Mouse (Mus musculus): ENCODE data around the gene Des. TPM values are rescaled to one million over a fixed set of nuclear protein-coding genes. Genes with fewer than 3 reads are reported as not detected.

Gene Des
- polyA plus RNA-seq, 1 experiment from 2014 or later = 1.7 TPM

- H3K9me3 ChIP-seq (ENCODE audit: control insufficient read depth, low read length) = no peaks in the 10 kb centered on the region
- H3K27ac ChIP-seq = no peak overlapping the region
- no peaks in the 10 kb centered on the region for H3K36me3 ChIP-seq (replicated peaks; ENCODE audit: control insufficient read depth, insufficient read depth)
- H3K27me3 ChIP-seq (ENCODE audit: control insufficient read depth, insufficient read depth, low read length) = peaks cover 15% of the 10 kb centered on the region; the same call in 1 of the 2 replicates
- no peak overlapping the region for H3K9ac ChIP-seq
- DNase-seq (ENCODE audit: low spot score) (no peak), ATAC-seq (ENCODE audit: low FRiP score) (no peak)
- 64% methylated on average over 2 of the region's 2 CpGs for WGBS
- H3K4me3 ChIP-seq (replicated peaks; ENCODE audit: low read length) = no peak overlapping the region
- peaks cover 29% of the 10 kb centered on the region for H3K4me1 ChIP-seq (replicated peaks; ENCODE audit: control insufficient read depth, insufficient read depth, low read length)
- H3K4me2 ChIP-seq (replicated peaks) = no peak overlapping the region
Measured at GRCm38 (mm10) chr1:75379196-75379595, 19.1 kb downstream of the Des start.

DNA sequence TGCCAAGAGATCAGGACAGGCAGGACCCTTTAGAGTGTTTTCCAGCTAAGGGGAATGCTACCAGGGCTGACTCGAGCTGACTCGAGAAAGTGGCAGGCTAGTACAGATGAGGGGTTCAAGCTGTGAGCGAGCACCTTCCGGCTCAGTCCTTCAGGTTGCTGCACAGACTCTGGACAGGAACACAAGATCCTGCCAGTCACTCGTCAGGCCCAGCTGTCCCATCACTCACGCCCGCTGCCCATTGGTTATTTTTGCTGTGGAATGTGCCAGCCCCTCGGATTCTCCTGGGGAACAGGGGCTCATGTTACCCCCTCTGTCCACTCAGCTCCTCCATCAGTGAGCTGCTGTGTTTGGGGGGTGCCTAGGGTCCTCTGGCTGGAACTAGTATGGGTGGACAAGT is 19.8 kb downstream of the Des start:
- WGBS = 64% methylated on average over 8 of the region's 8 CpGs
- H3K27me3 ChIP-seq (ENCODE audit: control insufficient read depth, insufficient read depth, low read length) = peaks cover 15% of the 10 kb centered on the region; the same call in 1 of the 2 replicates

DNA sequence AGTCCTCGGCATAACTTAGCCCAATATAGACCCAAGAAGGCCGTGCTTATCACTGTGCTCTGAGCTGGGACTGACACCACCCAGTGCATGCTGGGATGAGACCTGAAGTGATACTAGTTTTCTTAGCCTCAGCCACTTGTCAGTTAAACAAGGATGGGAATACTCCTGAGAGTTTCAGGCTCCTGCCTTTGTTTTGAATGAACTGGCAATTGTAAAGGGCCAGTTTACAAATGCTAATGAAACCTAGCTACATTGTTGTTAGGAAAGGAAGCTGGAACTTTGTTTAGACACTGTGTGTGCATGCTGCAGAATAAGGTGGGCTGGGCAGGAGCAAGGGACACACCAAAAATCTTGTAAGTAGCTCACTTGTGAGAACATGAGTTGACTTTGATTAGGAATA is 20.8 kb downstream of the Des start:
- Histone ChIP-seq H3K9ac (0 out of 2 replicates have a peak overlapping the region, but pooled peaks have one; percentile 90), H3K4me2 (replicated peaks) (peak overlapping the region; percentile 96), H3K4me1 (replicated peaks; ENCODE audit: control insufficient read depth, insufficient read depth, low read length) (peaks cover 38% of the 10 kb centered on the region), H3K27me3 (ENCODE audit: control insufficient read depth, insufficient read depth, low read length) (peaks cover 7% of the 10 kb centered on the region; the same call in 1 of the 2 replicates), H3K4me3 (replicated peaks; ENCODE audit: low read length) (no peak overlapping the region; the same call in 1 of the 2 replicates), H3K9me3 (ENCODE audit: control insufficient read depth, low read length) (no peaks in the 10 kb centered on the region), H3K27ac (no peak overlapping the region), H3K36me3 (replicated peaks; ENCODE audit: control insufficient read depth, insufficient read depth) (no peaks in the 10 kb centered on the region)
- ATAC-seq (ENCODE audit: low FRiP score) = no peak
- DNase-seq (ENCODE audit: low spot score) = no peak
- 38% methylated on average over 2 of the region's 2 CpGs for WGBS

More for the DNA sequence above, 19.8 kb downstream of the Des start:
- H3K4me1 ChIP-seq (replicated peaks; ENCODE audit: control insufficient read depth, insufficient read depth, low read length) = peaks cover 36% of the 10 kb centered on the region
- ATAC-seq (ENCODE audit: low FRiP score) (no peak), DNase-seq (ENCODE audit: low spot score) (no peak)
- no peak overlapping the region for H3K27ac ChIP-seq
- no peak overlapping the region for H3K4me3 ChIP-seq (replicated peaks; ENCODE audit: low read length)
- H3K9me3 ChIP-seq (ENCODE audit: control insufficient read depth, low read length) = no peaks in the 10 kb centered on the region
- no peaks in the 10 kb centered on the region for H3K36me3 ChIP-seq (replicated peaks; ENCODE audit: control insufficient read depth, insufficient read depth)
- no peak overlapping the region for H3K9ac ChIP-seq
- no peak overlapping the region for H3K4me2 ChIP-seq (replicated peaks)

DNA sequence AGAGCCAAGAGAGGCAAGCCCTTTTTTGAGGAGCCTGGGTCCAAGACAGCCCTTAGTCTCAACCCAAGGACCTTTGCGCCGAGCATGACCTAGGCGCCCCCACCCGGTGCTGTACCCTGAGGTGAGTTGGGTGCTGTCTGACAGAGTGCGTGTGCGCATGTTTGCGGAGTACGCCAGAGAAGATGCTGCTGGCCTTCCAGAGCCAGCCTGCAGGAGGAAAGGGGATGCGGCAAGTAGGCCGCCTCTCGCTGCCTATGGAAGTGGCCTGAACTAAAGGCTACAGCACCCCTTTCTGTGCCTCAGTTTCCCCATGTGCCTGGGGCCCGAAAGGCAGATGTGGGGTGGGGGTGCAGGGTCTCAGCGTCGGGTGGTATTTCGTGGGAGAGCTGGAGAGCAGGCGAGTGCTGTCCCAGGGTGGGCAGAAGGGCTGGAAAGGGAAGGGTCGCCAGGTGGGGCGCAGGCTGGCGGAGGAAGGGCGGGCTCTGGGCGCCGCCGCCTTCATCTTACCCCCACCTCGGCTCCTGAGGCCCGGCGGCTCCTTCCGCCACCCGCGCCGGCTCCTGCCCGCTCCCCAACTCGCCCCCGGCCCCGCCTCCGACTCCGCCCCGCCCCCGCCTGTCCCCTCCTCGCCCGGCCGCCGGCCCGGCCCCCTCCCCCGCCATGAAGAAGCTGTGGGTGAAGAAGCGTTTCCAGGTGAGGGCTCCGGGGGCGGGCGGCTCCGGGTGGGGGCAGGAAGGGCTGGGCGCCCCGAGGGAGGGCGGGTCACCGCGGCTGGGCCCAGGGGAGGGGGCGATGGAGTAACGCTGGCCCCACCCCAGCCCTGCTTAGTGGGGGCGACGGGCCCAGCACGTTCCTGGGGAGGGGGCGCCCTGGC is 21.6 kb downstream of the Des start:
- DNase-seq (ENCODE audit: low spot score) (peak; percentile 61), ATAC-seq (ENCODE audit: low FRiP score) (peak; percentile 39)
- WGBS = 1% methylated on average over 46 of the region's 60 CpGs
- H3K27ac ChIP-seq = peak overlapping the region; percentile 85
- peaks cover 8% of the 10 kb centered on the region for H3K27me3 ChIP-seq (ENCODE audit: control insufficient read depth, insufficient read depth, low read length)
- H3K9ac ChIP-seq = peak overlapping the region; percentile 90
- H3K4me1 ChIP-seq (replicated peaks; ENCODE audit: control insufficient read depth, insufficient read depth, low read length) = peaks cover 46% of the 10 kb centered on the region
- peak overlapping the region; percentile 96 for H3K4me2 ChIP-seq (replicated peaks)
- peak overlapping the region; percentile 82 for H3K4me3 ChIP-seq (replicated peaks; ENCODE audit: low read length)
- H3K36me3 ChIP-seq (replicated peaks; ENCODE audit: control insufficient read depth, insufficient read depth) = no peaks in the 10 kb centered on the region
- no peaks in the 10 kb centered on the region for H3K9me3 ChIP-seq (ENCODE audit: control insufficient read depth, low read length)

DNA sequence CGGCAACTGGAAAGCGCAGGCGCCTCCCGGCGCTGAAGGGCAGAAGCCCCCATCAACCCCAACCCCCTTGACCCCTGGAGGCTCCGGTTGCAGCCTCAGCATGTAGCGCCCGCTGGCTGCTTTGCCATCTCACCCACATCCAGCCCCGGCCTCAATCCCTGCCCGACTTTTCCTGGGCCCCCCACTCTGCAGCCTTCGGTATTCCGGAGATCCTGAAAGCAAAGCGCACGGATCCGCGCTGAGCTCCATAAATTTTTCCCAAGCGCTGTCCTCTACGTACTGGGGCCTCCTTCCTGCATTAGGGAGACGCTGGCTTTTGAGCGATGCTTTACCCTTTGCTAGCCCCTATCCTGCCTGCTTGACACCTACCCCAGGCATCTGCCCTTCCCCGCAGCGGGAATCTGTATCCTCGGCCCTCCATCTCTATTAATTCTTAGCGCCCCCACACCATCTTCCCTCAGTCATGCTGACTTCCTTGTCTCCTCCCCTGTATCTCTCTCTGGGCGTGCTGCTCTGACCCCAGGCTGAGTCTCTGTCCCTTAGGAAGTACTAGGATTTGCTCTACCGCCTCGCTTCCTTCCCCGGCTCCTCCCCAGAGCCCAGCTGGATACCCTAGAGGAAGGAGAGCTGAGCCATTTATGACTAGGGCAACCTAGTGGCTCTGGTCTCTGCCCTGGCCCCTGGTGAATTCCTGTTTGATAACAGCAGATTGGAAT is 22.4 kb downstream of the Des start:
- DNase-seq (ENCODE audit: low spot score) (peak; percentile 41), ATAC-seq (ENCODE audit: low FRiP score) (peak; percentile 7; the same call in 1 of the 2 replicates)
- Histone ChIP-seq H3K27me3 (ENCODE audit: control insufficient read depth, insufficient read depth, low read length) (peaks cover 16% of the 10 kb centered on the region), H3K4me2 (replicated peaks) (peak overlapping the region; percentile 96), H3K9me3 (ENCODE audit: control insufficient read depth, low read length) (no peaks in the 10 kb centered on the region), H3K36me3 (replicated peaks; ENCODE audit: control insufficient read depth, insufficient read depth) (no peaks in the 10 kb centered on the region), H3K9ac (peak overlapping the region; percentile 90), H3K4me3 (replicated peaks; ENCODE audit: low read length) (peak overlapping the region; percentile 82), H3K27ac (peak overlapping the region; percentile 85), H3K4me1 (replicated peaks; ENCODE audit: control insufficient read depth, insufficient read depth, low read length) (peaks cover 47% of the 10 kb centered on the region)
- WGBS = under 1% methylated on average over 28 of the region's 28 CpGs

- Histone ChIP-seq H3K9ac (peak overlapping the region; percentile 41; the same call in 1 of the 2 replicates), H3K36me3 (replicated peaks; ENCODE audit: control insufficient read depth, insufficient read depth) (no peaks in the 10 kb centered on the region), H3K9me3 (ENCODE audit: control insufficient read depth, low read length) (no peaks in the 10 kb centered on the region), H3K27ac (no peak overlapping the region), H3K27me3 (ENCODE audit: control insufficient read depth, insufficient read depth, low read length) (peaks cover 30% of the 10 kb centered on the region), H3K4me1 (replicated peaks; ENCODE audit: control insufficient read depth, insufficient read depth, low read length) (peaks cover 65% of the 10 kb centered on the region), H3K4me3 (replicated peaks; ENCODE audit: low read length) (0 out of 2 replicates have a peak overlapping the region, but pooled peaks have one; percentile 9), H3K4me2 (replicated peaks) (peak overlapping the region; percentile 46)
- DNase-seq (ENCODE audit: low spot score) = no peak
- WGBS = 87% methylated on average over 27 of the region's 27 CpGs
- ATAC-seq (ENCODE audit: low FRiP score) = no peak
Measured at GRCm38 (mm10) chr1:75384470-75385141, 24.5 kb downstream of the Des start.

DNA sequence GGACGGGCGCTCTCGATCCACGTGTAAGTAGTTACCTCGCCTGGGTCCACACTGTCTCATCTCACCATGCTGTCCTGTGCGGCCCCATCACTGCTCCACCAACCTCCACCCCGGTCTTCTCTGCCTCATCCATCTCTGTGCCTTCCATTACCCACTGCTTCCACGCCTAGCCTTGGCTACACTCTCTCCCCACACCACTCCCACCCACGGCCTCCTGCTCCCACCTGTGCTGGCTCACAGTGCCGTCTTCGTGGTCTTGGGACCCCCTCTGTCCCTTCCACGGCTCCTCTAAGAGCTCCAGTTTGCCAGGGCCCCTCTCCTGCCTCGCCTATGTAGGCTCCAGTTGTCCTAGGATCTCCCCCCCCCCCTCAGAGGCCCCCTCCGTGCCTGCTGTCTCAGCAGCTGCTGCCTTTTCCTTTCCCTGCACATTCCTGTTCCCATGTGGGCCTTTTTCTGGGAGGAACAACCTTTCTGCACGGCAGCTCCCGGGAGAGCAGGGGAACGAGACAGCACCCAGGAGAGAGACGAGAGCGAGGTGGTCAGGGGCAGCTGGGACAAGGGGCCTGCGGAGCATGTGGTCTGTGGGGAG is 25.1 kb downstream of the Des start:
- H3K9ac ChIP-seq = peak overlapping the region; percentile 41
- H3K4me3 ChIP-seq (replicated peaks; ENCODE audit: low read length) = peak overlapping the region; percentile 9; the same call in 1 of the 2 replicates
- peak overlapping the region; percentile 46 for H3K4me2 ChIP-seq (replicated peaks)
- ATAC-seq (ENCODE audit: low FRiP score) (no peak), DNase-seq (ENCODE audit: low spot score) (no peak)
- WGBS = 55% methylated on average over 20 of the region's 20 CpGs
- peaks cover 65% of the 10 kb centered on the region for H3K4me1 ChIP-seq (replicated peaks; ENCODE audit: control insufficient read depth, insufficient read depth, low read length)
- no peaks in the 10 kb centered on the region for H3K9me3 ChIP-seq (ENCODE audit: control insufficient read depth, low read length)
- H3K27ac ChIP-seq = no peak overlapping the region
- H3K27me3 ChIP-seq (ENCODE audit: control insufficient read depth, insufficient read depth, low read length) = peaks cover 35% of the 10 kb centered on the region
- no peaks in the 10 kb centered on the region for H3K36me3 ChIP-seq (replicated peaks; ENCODE audit: control insufficient read depth, insufficient read depth)

- 0 out of 2 replicates have a peak overlapping the region, but pooled peaks have one; percentile 9 for H3K4me3 ChIP-seq (replicated peaks; ENCODE audit: low read length)
- H3K27me3 ChIP-seq (ENCODE audit: control insufficient read depth, insufficient read depth, low read length) = peaks cover 35% of the 10 kb centered on the region
- 0 out of 2 replicates have a peak, but pooled peaks cover 3% of the 10 kb centered on the region for H3K36me3 ChIP-seq (replicated peaks; ENCODE audit: control insufficient read depth, insufficient read depth)
- DNase-seq (ENCODE audit: low spot score) (no peak), ATAC-seq (ENCODE audit: low FRiP score) (0 out of 2 replicates have a peak, but pooled peaks have one; percentile 11)
- no peak overlapping the region for H3K27ac ChIP-seq
- WGBS = 33% methylated on average over 4 of the region's 4 CpGs
- peak overlapping the region; percentile 41 for H3K9ac ChIP-seq
- peak overlapping the region; percentile 46 for H3K4me2 ChIP-seq (replicated peaks)
- no peaks in the 10 kb centered on the region for H3K9me3 ChIP-seq (ENCODE audit: control insufficient read depth, low read length)
- H3K4me1 ChIP-seq (replicated peaks; ENCODE audit: control insufficient read depth, insufficient read depth, low read length) = peaks cover 63% of the 10 kb centered on the region
Measured at GRCm38 (mm10) chr1:75386149-75386548, 26.0 kb downstream of the Des start.
